In genomic region chr13:96450205-96450856, GRCm38 (mm10) we compare ENCODE assay signal across 29 mouse cellular contexts. TPM values are rescaled to one million over a fixed set of nuclear protein-coding genes. Genes with fewer than 3 reads are reported as not detected.
A peak's percentile ranks its signal among the peaks of the same experiment; 100 is the strongest.
DNase-seq lines count a peak whose midpoint lies in the region; ATAC-seq lines count a peak whose summit lies in the region.
"Had no signal": no experiment of that assay in that cellular context is flagged by ENCODE, and none has a peak within 500 bp of the region (broad histone marks: within the 10 kb centered on the region; RNA-seq: fewer than 3 reads in every experiment).

No protein-coding gene starts in this region.

- no peak overlapping the region for H3K9ac ChIP-seq in embryonic facial prominence, embryonic 14.5 days (ENCODE audit: low read depth, low read length)
- H3K9ac ChIP-seq in heart, embryonic 16.5 days (ENCODE audit: low read length): no peak overlapping the region
- H3K9ac ChIP-seq in lung, embryonic 16.5 days (ENCODE audit: low read length): no peak overlapping the region
- H3K9ac ChIP-seq in stomach, embryonic 16.5 days (ENCODE audit: low read length): no peak overlapping the region
- H3K9ac ChIP-seq: embryonic facial prominence, embryonic 13.5 days; forebrain, embryonic 13.5 days; heart, embryonic 12.5 days; hindbrain, embryonic 12.5 days; midbrain, embryonic 12.5 days; neural tube, embryonic 15.5 days had no signal

- no peaks in the 10 kb centered on the region for H3K4me1 ChIP-seq in embryonic facial prominence, embryonic 14.5 days (ENCODE audit: control insufficient read depth, insufficient read depth, low read length)
- no peaks in the 10 kb centered on the region for H3K4me1 ChIP-seq in embryonic facial prominence, embryonic 10.5 days
- H3K4me1 ChIP-seq in heart, embryonic 16.5 days (ENCODE audit: control insufficient read depth, insufficient read depth, low read length): no peaks in the 10 kb centered on the region; the same call in 1 of the 2 replicates
- no peaks in the 10 kb centered on the region for H3K4me1 ChIP-seq in lung, embryonic 16.5 days (replicated peaks; ENCODE audit: control insufficient read depth, insufficient read depth, low read length)
- peaks cover 3% of the 10 kb centered on the region; the same call in 1 of the 2 replicates for H3K4me1 ChIP-seq in stomach, embryonic 16.5 days (ENCODE audit: control insufficient read depth, insufficient read depth, low read length)
- H3K4me1 ChIP-seq: embryonic facial prominence, embryonic 13.5 days; forebrain, embryonic 13.5 days; heart, embryonic 12.5 days; hindbrain, embryonic 12.5 days; midbrain, embryonic 12.5 days; neural tube, embryonic 15.5 days had no signal

- no peak overlapping the region for H3K4me3 ChIP-seq in embryonic facial prominence, embryonic 14.5 days (ENCODE audit: low read depth, low read length)
- no peak overlapping the region for H3K4me3 ChIP-seq in embryonic facial prominence, embryonic 10.5 days
- no peak overlapping the region for H3K4me3 ChIP-seq in heart, embryonic 16.5 days (ENCODE audit: low read length)
- no peak overlapping the region for H3K4me3 ChIP-seq in lung, embryonic 16.5 days (ENCODE audit: low read length)
- H3K4me3 ChIP-seq in stomach, embryonic 16.5 days (replicated peaks; ENCODE audit: low read length): no peak overlapping the region
- H3K4me3 ChIP-seq: embryonic facial prominence, embryonic 13.5 days; forebrain, embryonic 13.5 days; gastrocnemius, adult 2 months; heart, embryonic 12.5 days; hindbrain, embryonic 12.5 days; left cerebral cortex, adult 2 months; midbrain, embryonic 12.5 days; neural tube, embryonic 15.5 days had no signal

- ATAC-seq in embryonic facial prominence, embryonic 14.5 days (ENCODE audit: low read depth): peak; percentile 26; the same call in 1 of the 2 replicates
- ATAC-seq in heart, embryonic 16.5 days (replicated peaks; ENCODE audit: extremely low read depth, insufficient read depth, low FRiP score): no peak
- 0 out of 2 replicates have a peak, but pooled peaks have one; percentile 5 for ATAC-seq in lung, embryonic 16.5 days (ENCODE audit: low read depth)
- peak; percentile 61 for ATAC-seq in stomach, embryonic 16.5 days (ENCODE audit: insufficient read depth, low FRiP score)
- ATAC-seq: activated CD4-positive, CD25-positive, alpha-beta regulatory T cell, adult 4 months; forebrain, embryonic 13.5 days had no signal

- no peaks in the 10 kb centered on the region for H3K36me3 ChIP-seq in embryonic facial prominence, embryonic 14.5 days (ENCODE audit: control insufficient read depth, insufficient read depth, low read length)
- H3K36me3 ChIP-seq in embryonic facial prominence, embryonic 10.5 days (replicated peaks): no peaks in the 10 kb centered on the region
- H3K36me3 ChIP-seq in heart, embryonic 16.5 days (ENCODE audit: control insufficient read depth, insufficient read depth): no peaks in the 10 kb centered on the region
- no peaks in the 10 kb centered on the region for H3K36me3 ChIP-seq in lung, embryonic 16.5 days (ENCODE audit: control insufficient read depth, insufficient read depth, low read length)
- no peaks in the 10 kb centered on the region for H3K36me3 ChIP-seq in stomach, embryonic 16.5 days (ENCODE audit: control insufficient read depth, insufficient read depth, low read length)
- H3K36me3 ChIP-seq: embryonic facial prominence, embryonic 13.5 days; heart, embryonic 12.5 days; hindbrain, embryonic 12.5 days; midbrain, embryonic 12.5 days; neural tube, embryonic 15.5 days had no signal

- no peaks in the 10 kb centered on the region for H3K27me3 ChIP-seq in embryonic facial prominence, embryonic 14.5 days (replicated peaks; ENCODE audit: control insufficient read depth, insufficient read depth, low read length)
- H3K27me3 ChIP-seq in embryonic facial prominence, embryonic 10.5 days (replicated peaks; ENCODE audit: low read depth, poor library complexity, severe bottlenecking): no peaks in the 10 kb centered on the region
- no peaks in the 10 kb centered on the region for H3K27me3 ChIP-seq in heart, embryonic 16.5 days (ENCODE audit: control insufficient read depth, insufficient read depth, low read length)
- H3K27me3 ChIP-seq in lung, embryonic 16.5 days (ENCODE audit: control insufficient read depth, insufficient read depth, low read depth, low read length): no peaks in the 10 kb centered on the region
- no peaks in the 10 kb centered on the region for H3K27me3 ChIP-seq in stomach, embryonic 16.5 days (ENCODE audit: control insufficient read depth, insufficient read depth, low read length)
- H3K27me3 ChIP-seq: embryonic facial prominence, embryonic 13.5 days; forebrain, embryonic 13.5 days; heart, embryonic 12.5 days; hindbrain, embryonic 12.5 days; midbrain, embryonic 12.5 days; neural tube, embryonic 15.5 days had no signal

- no peaks in the 10 kb centered on the region for H3K9me3 ChIP-seq in embryonic facial prominence, embryonic 14.5 days (ENCODE audit: control insufficient read depth, low read length)
- H3K9me3 ChIP-seq in embryonic facial prominence, embryonic 10.5 days: no peaks in the 10 kb centered on the region
- no peaks in the 10 kb centered on the region for H3K9me3 ChIP-seq in heart, embryonic 16.5 days (replicated peaks; ENCODE audit: control insufficient read depth, low read length)
- no peaks in the 10 kb centered on the region for H3K9me3 ChIP-seq in lung, embryonic 16.5 days (ENCODE audit: control insufficient read depth, low read length)
- H3K9me3 ChIP-seq in stomach, embryonic 16.5 days (replicated peaks; ENCODE audit: control insufficient read depth, low read length): no peaks in the 10 kb centered on the region
- H3K9me3 ChIP-seq: embryonic facial prominence, embryonic 13.5 days; forebrain, embryonic 13.5 days; heart, embryonic 12.5 days; hindbrain, embryonic 12.5 days; midbrain, embryonic 12.5 days; neural tube, embryonic 15.5 days had no signal

- H3K4me2 ChIP-seq in embryonic facial prominence, embryonic 14.5 days (ENCODE audit: low read depth, low read length): no peak overlapping the region
- no peak overlapping the region for H3K4me2 ChIP-seq in heart, embryonic 16.5 days (ENCODE audit: low read depth, low read length)
- H3K4me2 ChIP-seq in lung, embryonic 16.5 days (ENCODE audit: low read depth, low read length): no peak overlapping the region
- H3K4me2 ChIP-seq in stomach, embryonic 16.5 days (ENCODE audit: low read depth, low read length): no peak overlapping the region
- H3K4me2 ChIP-seq: embryonic facial prominence, embryonic 13.5 days; forebrain, embryonic 13.5 days; heart, embryonic 12.5 days; hindbrain, embryonic 12.5 days; midbrain, embryonic 12.5 days; neural tube, embryonic 15.5 days had no signal

- DNase-seq in embryonic facial prominence, embryonic 14.5 days (ENCODE audit: low spot score): peak; percentile 59
- no peak for DNase-seq in embryonic facial prominence, embryonic 10.5 days (ENCODE audit: low spot score)
- DNase-seq in heart, postnatal 25 days (ENCODE audit: low spot score): no peak
- DNase-seq in lung, postnatal 4 days: no peak
- DNase-seq in adrenal gland, adult (ENCODE audit: inconsistent age in 2 of 2, low spot score in 1 of 2): no peak
- DNase-seq: cerebellum, adult 18-20 months; cerebellum, postnatal 25 days; lung, postnatal 14 days; thymus, adult 2 months had no signal

- no peak overlapping the region; the same call in 1 of the 2 replicates for H3K27ac ChIP-seq in embryonic facial prominence, embryonic 14.5 days (replicated peaks; ENCODE audit: low read depth, low read length)
- H3K27ac ChIP-seq in embryonic facial prominence, embryonic 10.5 days (replicated peaks): no peak overlapping the region
- peak overlapping the region; percentile 38; the same call in 1 of the 2 replicates for H3K27ac ChIP-seq in heart, embryonic 16.5 days (ENCODE audit: low read length)
- no peak overlapping the region for H3K27ac ChIP-seq in lung, embryonic 16.5 days (ENCODE audit: low read length)
- peak overlapping the region; percentile 69 for H3K27ac ChIP-seq in stomach, embryonic 16.5 days (ENCODE audit: low read length)
- H3K27ac ChIP-seq: embryonic facial prominence, embryonic 13.5 days; forebrain, embryonic 13.5 days; hindbrain, embryonic 12.5 days; left cerebral cortex, adult 2 months; midbrain, embryonic 12.5 days; neural tube, embryonic 15.5 days had no signal

- intact Hi-C loops in heart, postnatal 25 days (cut with DNase I): no loop called here

- WGBS in embryonic facial prominence, embryonic 14.5 days: 73% methylated on average over 11 of the region's 11 CpGs
- 89% methylated on average over 11 of the region's 11 CpGs for WGBS in embryonic facial prominence, embryonic 10.5 days
- WGBS in heart, embryonic 16.5 days: 73% methylated on average over 11 of the region's 11 CpGs
- WGBS in lung, embryonic 16.5 days: 61% methylated on average over 11 of the region's 11 CpGs
- WGBS in stomach, embryonic 16.5 days: 66% methylated on average over 11 of the region's 11 CpGs

RNA-seq across cellular contexts. Expression of gene Ankdd1b, which starts 20.7 kb away (rescaled TPM):
- polyA plus RNA-seq in embryonic facial prominence, embryonic 14.5 days (2014; fragmentation: Nextera tagmentation; extraction: Ambion mirVana): 0.15 and 0.20 TPM in 2 replicates
- polyA plus RNA-seq in embryonic facial prominence, embryonic 10.5 days (2016; fragmentation: Nextera tagmentation; extraction: Ambion mirVana): 0.11 and 0.31 TPM in 2 replicates
- polyA plus RNA-seq in heart, embryonic 16.5 days (2015; fragmentation: Nextera tagmentation; extraction: Ambion mirVana): 0.95 and 1.2 TPM in 2 replicates
- under 1 TPM; 0.21 to 0.36 TPM for total RNA-seq in heart, postnatal 25 days (2021)
- polyA plus RNA-seq in lung, embryonic 16.5 days (2015; fragmentation: Nextera tagmentation; extraction: Ambion mirVana): 0.13 TPM in 1 of 2 replicates, not detected in the other
- polyA plus RNA-seq in stomach, embryonic 16.5 days (2015; fragmentation: Nextera tagmentation; extraction: Ambion mirVana): 1.9 and 3.1 TPM in 2 replicates
- total RNA-seq: liver, adult 2 months had no signal
- polyA plus RNA-seq: activated CD4-positive, CD25-positive, alpha-beta regulatory T cell, adult 4 months; forebrain, embryonic 13.5 days; liver, adult 2 months; liver, embryonic 16.5 days; midbrain, embryonic 12.5 days; neural tube, embryonic 15.5 days; spleen, adult 2 months had no signal

RNA-seq across cellular contexts. Expression of gene Gm17622, which starts 40.2 kb away (rescaled TPM):
- not detected in 2 replicates for polyA plus RNA-seq in embryonic facial prominence, embryonic 14.5 days (2014; fragmentation: Nextera tagmentation; extraction: Ambion mirVana)
- polyA plus RNA-seq in embryonic facial prominence, embryonic 10.5 days (2016; fragmentation: Nextera tagmentation; extraction: Ambion mirVana): not detected in 2 replicates
- polyA plus RNA-seq in heart, embryonic 16.5 days (2015; fragmentation: Nextera tagmentation; extraction: Ambion mirVana): not detected in 2 replicates
- not detected for total RNA-seq in heart, postnatal 25 days (2021)
- not detected in 2 replicates for polyA plus RNA-seq in lung, embryonic 16.5 days (2015; fragmentation: Nextera tagmentation; extraction: Ambion mirVana)
- not detected in 2 replicates for polyA plus RNA-seq in stomach, embryonic 16.5 days (2015; fragmentation: Nextera tagmentation; extraction: Ambion mirVana)
- total RNA-seq: adrenal gland, postnatal 10 days; gastrocnemius, adult 2 months; gastrocnemius, postnatal 4 days; left cerebral cortex, adult 2 months; left cerebral cortex, postnatal 36 days; liver, adult 2 months; megakaryocyte, adult 5-6 weeks had no signal
- polyA plus RNA-seq: activated CD4-positive, CD25-positive, alpha-beta regulatory T cell, adult 4 months; embryonic facial prominence, embryonic 13.5 days; forebrain, embryonic 13.5 days; heart, embryonic 12.5 days; hindbrain, embryonic 12.5 days; kidney, embryonic 14.5 days; liver, adult 2 months; liver, embryonic 16.5 days; midbrain, embryonic 12.5 days; neural tube, embryonic 15.5 days; spleen, adult 2 months; thymus, adult 2 months had no signal

Comparison
In these comparisons a context has a peak if more than half of its experiments do, and no peak if none do; other contexts are left out.
1. H3K27ac ChIP-seq: peak in heart, embryonic 16.5 days (single experiment) and stomach, embryonic 16.5 days (single experiment); none in embryonic facial prominence, embryonic 14.5 days (single experiment), embryonic facial prominence, embryonic 10.5 days (single experiment) and lung, embryonic 16.5 days (single experiment).